Mouse (Mus musculus): ENCODE measurements at regions not wholly inside any gene's neighbourhood (a gene's known extent, or its start where the extent isn't known, plus 50 kb on each side); places are given as distances from the start of the nearest gene placed in this dataset.

GRCm38 (mm10) chr13:51038955-51039354, 61.7 kb upstream of the Spin1 start:
- Histone ChIP-seq H3K4me3 (ENCODE audit: insufficient read depth, low read depth, low read length) (no peak overlapping the region), H3K27me3 (ENCODE audit: control insufficient read depth, insufficient read depth, low read length) (no peaks in the 10 kb centered on the region), H3K4me1 (ENCODE audit: control insufficient read depth, insufficient read depth, low read length) (no peaks in the 10 kb centered on the region), H3K27ac (replicated peaks; ENCODE audit: insufficient read depth, low read depth, low read length) (no peak overlapping the region), H3K9ac (ENCODE audit: low read depth, low read length) (no peak overlapping the region), H3K36me3 (ENCODE audit: control insufficient read depth, insufficient read depth, low read length) (no peaks in the 10 kb centered on the region), H3K79me2 (ENCODE audit: control insufficient read depth, insufficient read depth, low read length) (no peaks in the 10 kb centered on the region)
- 90% methylated on average over 4 of the region's 4 CpGs for WGBS
- TF ChIP-seq CTCF (IDR thresholded peaks at IDR 0.05; ENCODE audit: low read depth, low read length) (no peak), POLR2A (IDR thresholded peaks at IDR 0.05; ENCODE audit: extremely low read depth, insufficient read depth, low read length) (no peak)
- no peak for DNase-seq (ENCODE audit: extremely low read depth, low read depth, low spot score)

GRCm38 (mm10) chr13:51041121-51041520, 59.6 kb upstream of the Spin1 start:
- Histone ChIP-seq H3K9ac (ENCODE audit: low read depth, low read length) (no peak overlapping the region), H3K4me1 (ENCODE audit: control insufficient read depth, insufficient read depth, low read length) (no peaks in the 10 kb centered on the region)
- 81% methylated on average over 2 of the region's 2 CpGs for WGBS

GRCm38 (mm10) chr13:51042881-51043402, 57.7 kb upstream of the Spin1 start:
- Histone ChIP-seq H3K79me2 (ENCODE audit: control insufficient read depth, insufficient read depth, low read length) (no peaks in the 10 kb centered on the region), H3K4me1 (ENCODE audit: control insufficient read depth, insufficient read depth, low read length) (no peaks in the 10 kb centered on the region), H3K27ac (replicated peaks; ENCODE audit: insufficient read depth, low read depth, low read length) (no peak overlapping the region), H3K27me3 (ENCODE audit: control insufficient read depth, insufficient read depth, low read length) (no peaks in the 10 kb centered on the region), H3K36me3 (ENCODE audit: control insufficient read depth, insufficient read depth, low read length) (no peaks in the 10 kb centered on the region), H3K9ac (ENCODE audit: low read depth, low read length) (no peak overlapping the region), H3K4me3 (ENCODE audit: insufficient read depth, low read depth, low read length) (no peak overlapping the region)
- TF ChIP-seq CTCF (IDR thresholded peaks at IDR 0.05; ENCODE audit: low read depth, low read length) (no peak), POLR2A (IDR thresholded peaks at IDR 0.05; ENCODE audit: extremely low read depth, insufficient read depth, low read length) (no peak)
- WGBS, result 84% methylated on average over 9 of the region's 9 CpGs
- no peak for DNase-seq (ENCODE audit: extremely low read depth, low read depth, low spot score)

More at GRCm38 (mm10) chr13:51041121-51041520, 59.6 kb upstream of the Spin1 start:
- no peaks in the 10 kb centered on the region for H3K27me3 ChIP-seq (ENCODE audit: control insufficient read depth, insufficient read depth, low read length)
- TF ChIP-seq CTCF (IDR thresholded peaks at IDR 0.05; ENCODE audit: low read depth, low read length), result no peak
- H3K4me3 ChIP-seq (ENCODE audit: insufficient read depth, low read depth, low read length), result no peak overlapping the region
- DNase-seq (ENCODE audit: extremely low read depth, low read depth, low spot score), result no peak
- H3K79me2 ChIP-seq (ENCODE audit: control insufficient read depth, insufficient read depth, low read length), result no peaks in the 10 kb centered on the region
- no peaks in the 10 kb centered on the region for H3K36me3 ChIP-seq (ENCODE audit: control insufficient read depth, insufficient read depth, low read length)
- H3K27ac ChIP-seq (replicated peaks; ENCODE audit: insufficient read depth, low read depth, low read length), result no peak overlapping the region

All from liver, adult 2 months (tissue).